Mouse (Mus musculus) heart, embryonic 14.5 days (tissue): ENCODE data around the gene Zfp580. TPM values are rescaled to one million over a fixed set of nuclear protein-coding genes. Genes with fewer than 3 reads are reported as not detected.

ENCODE experiments used
- ATAC-seq: fragments of 200-750 bp; cut with Nextera tagmentation; 2 replicates; pipeline ENCODE4 v1.8.0; 2017; ENCODE audit warnings: low read depth, moderate TSS enrichment; ENCODE audit not compliant: insufficient number of reproducible peaks, insufficient read depth, low FRiP score
- H3K27ac ChIP-seq, 2 experiments: fragments of 200-500 bp in 1 of 2; fragments of 300-500 bp in 1 of 2; sonication (generic) in 1 of 2; replicated peaks in 1 of 2; 2 replicates each; pipeline ENCODE4 v1.5.1; 2012 to 2014; ENCODE audit warnings: low read depth in 2 of 2, low read length in 2 of 2, control low read depth in 1 of 2, mild to moderate bottlenecking in 1 of 2, mixed read lengths in 1 of 2; ENCODE audit not compliant: control insufficient read depth in 1 of 2, insufficient read depth in 1 of 2
- H3K27me3 ChIP-seq: fragments of 300-500 bp; sonication (generic); 2 replicates; pipeline ENCODE4 v1.6.1; 2014; ENCODE audit warnings: mild to moderate bottlenecking, low read length, control low read depth; ENCODE audit not compliant: control insufficient read depth, insufficient read depth
- H3K36me3 ChIP-seq: fragments of 300-500 bp; sonication (generic); 2 replicates; pipeline ENCODE4 v1.6.1; 2014; ENCODE audit warnings: mild to moderate bottlenecking, control low read depth, low read length, mixed read lengths; ENCODE audit not compliant: control insufficient read depth, insufficient read depth
- H3K4me1 ChIP-seq, 2 experiments: fragments of 200-500 bp in 1 of 2; fragments of 300-500 bp in 1 of 2; sonication (generic) in 1 of 2; 2 replicates each; pipeline ENCODE4 v1.6.1; 2012 to 2014; ENCODE audit warnings: low read length in 2 of 2, control low read depth in 1 of 2, mixed read lengths in 1 of 2; ENCODE audit not compliant: control insufficient read depth in 2 of 2, insufficient read depth in 2 of 2
- H3K4me2 ChIP-seq: fragments of 300-500 bp; sonication (generic); 2 replicates; pipeline ENCODE4 v1.6.1; 2014; ENCODE audit warnings: mild to moderate bottlenecking, low read length
- H3K4me3 ChIP-seq, 2 experiments: fragments of 200-500 bp in 1 of 2; fragments of 300-500 bp in 1 of 2; sonication (generic) in 1 of 2; 2 replicates each; pipeline ENCODE4 v1.5.1; 2012 to 2014; ENCODE audit warnings: low read length in 2 of 2, mild to moderate bottlenecking in 2 of 2, control low read depth in 1 of 2, low read depth in 1 of 2, moderate library complexity in 1 of 2; ENCODE audit not compliant: control insufficient read depth in 1 of 2, insufficient read depth in 1 of 2
- H3K9ac ChIP-seq: fragments of 300-500 bp; sonication (generic); 2 replicates; pipeline ENCODE4 v1.6.1; 2014; ENCODE audit warnings: mild to moderate bottlenecking, low read length
- H3K9me3 ChIP-seq: fragments of 300-500 bp; sonication (generic); 2 replicates; pipeline ENCODE4 v1.6.1; 2016; ENCODE audit warnings: low read length, control low read depth; ENCODE audit not compliant: control insufficient read depth
- WGBS: fragments of 180-500 bp; shearing (Covaris S2); extraction: QIAGEN DNeasy Blood & Tissue Kit; methylation state at CpG from one replicate; pipeline ENCODE4 v1.1.7; 2014; 5-methylcytosine and 5-hydroxymethylcytosine counted together
- polyA plus RNA-seq: library from polyadenylated mRNA; unstranded; fragments of >200 nt; fragmentation: Nextera tagmentation; extraction: Ambion mirVana; gene quantifications from 2 replicates; pipeline ENCODE4 v1.2.1, GENCODE M21; 2014

Zfp580 gene
- polyA plus RNA-seq, 1 experiment from 2014 or later = 22.0 TPM

DNA sequence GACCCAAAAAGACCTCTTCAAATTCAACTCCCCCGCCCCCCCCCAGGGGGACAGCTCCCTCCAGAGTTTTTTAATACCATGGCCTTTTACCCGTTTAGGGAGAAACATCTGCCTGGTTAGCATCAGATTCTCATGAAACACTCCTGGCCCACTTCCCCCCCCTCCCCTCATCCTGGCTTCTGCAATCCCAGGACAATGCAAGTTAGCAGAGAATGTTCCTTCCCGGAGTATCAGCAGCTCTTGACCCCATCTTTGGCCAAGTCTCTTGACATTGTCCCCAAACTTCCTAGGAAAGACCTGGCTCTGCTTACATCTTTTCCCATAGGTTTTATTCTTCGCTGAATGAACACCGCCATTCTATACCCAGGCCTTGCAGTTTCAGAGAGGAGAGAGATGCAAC lies 30.1 kb upstream of the Zfp580 start:
- ATAC-seq = no peak
- H3K36me3 ChIP-seq = peaks cover 51% of the 10 kb centered on the region

DNA sequence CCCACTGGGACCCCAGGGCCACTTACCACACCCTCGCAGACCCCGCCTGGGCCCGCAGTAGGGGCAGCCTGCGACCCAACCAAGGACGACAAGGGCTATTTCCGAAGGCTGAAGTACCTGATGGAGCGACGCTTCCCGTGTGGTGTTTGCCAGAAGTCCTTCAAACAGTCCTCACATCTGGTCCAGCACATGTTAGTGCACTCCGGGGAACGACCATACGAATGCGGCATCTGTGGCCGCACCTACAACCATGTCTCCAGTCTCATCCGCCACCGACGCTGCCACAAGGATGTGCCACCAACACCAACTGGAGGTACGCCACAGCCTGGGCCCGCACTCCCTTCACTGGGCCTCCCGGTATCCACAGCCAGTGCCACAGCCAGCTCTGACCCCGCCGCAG lies 21.8 kb upstream of the Zfp580 start:
- Histone ChIP-seq H3K4me3 (no peak overlapping the region), H3K27ac (no peak overlapping the region), H3K36me3 (peaks cover 94% of the 10 kb centered on the region), H3K9ac (no peak overlapping the region), H3K9me3 (peaks cover 35% of the 10 kb centered on the region), H3K4me2 (no peak overlapping the region), H3K27me3 (no peaks in the 10 kb centered on the region), H3K4me1 (no peaks in the 10 kb centered on the region)
- WGBS = 90% methylated on average over 22 of the region's 22 CpGs
- no peak for ATAC-seq

More for the DNA sequence above, 30.1 kb upstream of the Zfp580 start:
- Histone ChIP-seq H3K27ac (peak overlapping the region; percentile 76 to 97; a peak in 3 of 4 replicates), H3K9ac (peak overlapping the region; percentile 97), H3K27me3 (no peaks in the 10 kb centered on the region), H3K4me3 (peak overlapping the region; percentile 79 to 86), H3K4me2 (peak overlapping the region; percentile 80), H3K4me1 (peaks cover 4 to 10% of the 10 kb centered on the region in 2 experiments), H3K9me3 (no peaks in the 10 kb centered on the region)
- WGBS = 51% methylated on average over 5 of the region's 5 CpGs

- Histone ChIP-seq H3K9me3 (peaks cover 35% of the 10 kb centered on the region), H3K27ac (no peak overlapping the region), H3K4me2 (no peak overlapping the region), H3K36me3 (peaks cover 94% of the 10 kb centered on the region), H3K27me3 (no peaks in the 10 kb centered on the region), H3K4me3 (no peak overlapping the region), H3K9ac (no peak overlapping the region), H3K4me1 (no peaks in the 10 kb centered on the region)
- 90% methylated on average over 21 of the region's 21 CpGs for WGBS
- no peak for ATAC-seq
Measured at GRCm38 (mm10) chr7:5029946-5030345, 21.4 kb upstream of the Zfp580 start.

DNA sequence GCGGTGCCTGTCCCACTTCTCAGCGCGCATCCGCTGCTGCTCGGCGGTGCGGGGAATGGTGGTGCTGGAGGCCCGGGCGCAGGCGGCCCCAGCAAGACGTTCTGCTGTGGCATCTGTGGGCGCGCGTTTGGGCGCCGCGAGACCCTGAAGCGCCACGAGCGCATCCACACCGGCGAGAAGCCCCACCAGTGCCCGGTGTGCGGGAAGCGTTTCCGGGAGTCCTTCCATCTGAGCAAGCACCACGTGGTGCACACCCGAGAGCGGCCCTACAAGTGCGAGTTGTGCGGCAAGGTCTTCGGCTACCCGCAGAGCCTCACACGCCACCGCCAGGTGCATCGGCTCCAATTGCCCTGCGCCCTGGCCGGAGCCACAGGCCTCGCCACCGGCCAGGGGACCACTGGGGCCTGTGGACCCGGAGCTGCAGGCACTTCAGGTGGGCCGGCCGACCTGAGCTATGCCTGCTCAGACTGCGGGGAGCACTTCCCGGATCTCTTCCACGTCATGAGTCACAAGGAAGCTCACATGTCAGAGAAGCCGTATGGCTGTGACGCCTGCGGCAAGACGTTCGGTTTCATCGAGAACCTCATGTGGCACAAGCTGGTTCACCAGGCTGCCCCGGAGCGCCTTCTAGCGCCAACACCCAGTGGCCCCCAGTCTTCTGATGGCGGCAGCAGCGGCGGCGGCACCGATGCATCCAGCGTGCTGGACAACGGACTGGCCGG lies 20.6 kb upstream of the Zfp580 start:
- WGBS = 81% methylated on average over 63 of the region's 63 CpGs
- no peak overlapping the region for H3K27ac ChIP-seq
- H3K36me3 ChIP-seq = peaks cover 95% of the 10 kb centered on the region
- H3K4me1 ChIP-seq = no peaks in the 10 kb centered on the region
- peaks cover 35% of the 10 kb centered on the region for H3K9me3 ChIP-seq
- H3K4me2 ChIP-seq = no peak overlapping the region
- no peak overlapping the region for H3K4me3 ChIP-seq
- H3K27me3 ChIP-seq = no peaks in the 10 kb centered on the region
- H3K9ac ChIP-seq = no peak overlapping the region
- 0 out of 2 replicates have a peak, but pooled peaks have one; percentile 9 for ATAC-seq

- H3K27me3 ChIP-seq = no peaks in the 10 kb centered on the region
- peaks cover 94% of the 10 kb centered on the region for H3K36me3 ChIP-seq
- H3K4me3 ChIP-seq = no peak overlapping the region
- no peak overlapping the region for H3K27ac ChIP-seq
- no peak overlapping the region for H3K4me2 ChIP-seq
- no peak overlapping the region for H3K9ac ChIP-seq
- H3K9me3 ChIP-seq = peaks cover 35% of the 10 kb centered on the region
- 82% methylated on average over 45 of the region's 46 CpGs for WGBS
- ATAC-seq = no peak
- no peaks in the 10 kb centered on the region for H3K4me1 ChIP-seq
Measured at GRCm38 (mm10) chr7:5031496-5031895, 19.8 kb upstream of the Zfp580 start.

DNA sequence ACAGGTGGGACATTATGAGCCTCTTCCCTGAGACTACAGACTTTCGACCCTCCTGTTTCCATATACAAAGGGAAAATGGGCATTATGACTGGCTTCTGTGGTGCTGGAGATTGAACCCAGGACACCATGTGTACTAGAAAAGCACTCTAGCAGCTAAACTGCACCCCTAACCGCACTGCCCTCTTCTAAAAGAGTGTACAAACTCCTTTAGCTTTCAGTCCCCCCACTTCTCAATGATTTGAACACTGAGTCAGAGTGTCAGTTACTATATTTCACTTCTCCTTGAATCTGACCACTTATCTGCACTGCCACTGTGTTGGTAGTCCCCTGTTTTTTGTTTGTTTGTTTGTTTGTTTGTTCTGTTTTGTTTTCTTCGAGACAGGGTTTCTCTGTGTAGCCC lies 17.5 kb upstream of the Zfp580 start, which contains the start of gene 4632433K11Rik:
Gene 4632433K11Rik (plus strand): TSS at position 301 of the 400 bp plus-strand sequence.
- peaks cover 73% of the 10 kb centered on the region for H3K36me3 ChIP-seq
- no peak within 1 kb of the TSS for H3K4me2 ChIP-seq
- no peak for ATAC-seq
- peaks cover 2 to 7% of the 10 kb centered on the region in 2 experiments; a peak in 3 of 4 replicates for H3K4me1 ChIP-seq
- WGBS = 87% methylated on average over 3 of the region's 3 CpGs
- no peak within 1 kb of the TSS for H3K4me3 ChIP-seq
- no peak within 1 kb of the TSS for H3K9ac ChIP-seq
- peaks cover 35% of the 10 kb centered on the region for H3K9me3 ChIP-seq
- H3K27ac ChIP-seq = no peak within 1 kb of the TSS
- H3K27me3 ChIP-seq = no peaks in the 10 kb centered on the region

- peaks cover 2 to 11% of the 10 kb centered on the region in 2 experiments; a peak in 3 of 4 replicates for H3K4me1 ChIP-seq
- H3K9ac ChIP-seq = no peak overlapping the region
- H3K4me2 ChIP-seq = no peak overlapping the region
- H3K9me3 ChIP-seq = peaks cover 18% of the 10 kb centered on the region
- ATAC-seq = no peak
- peaks cover 55% of the 10 kb centered on the region for H3K36me3 ChIP-seq
- WGBS = 95% methylated on average over 17 of the region's 17 CpGs
- no peaks in the 10 kb centered on the region for H3K27me3 ChIP-seq
- H3K4me3 ChIP-seq = no peak overlapping the region
- no peak overlapping the region for H3K27ac ChIP-seq
Measured at GRCm38 (mm10) chr7:5035628-5036027, 15.7 kb upstream of the Zfp580 start.
